Mouse (Mus musculus): ENCODE measurements around the gene Surf4.

The Surf4 gene

DNA sequence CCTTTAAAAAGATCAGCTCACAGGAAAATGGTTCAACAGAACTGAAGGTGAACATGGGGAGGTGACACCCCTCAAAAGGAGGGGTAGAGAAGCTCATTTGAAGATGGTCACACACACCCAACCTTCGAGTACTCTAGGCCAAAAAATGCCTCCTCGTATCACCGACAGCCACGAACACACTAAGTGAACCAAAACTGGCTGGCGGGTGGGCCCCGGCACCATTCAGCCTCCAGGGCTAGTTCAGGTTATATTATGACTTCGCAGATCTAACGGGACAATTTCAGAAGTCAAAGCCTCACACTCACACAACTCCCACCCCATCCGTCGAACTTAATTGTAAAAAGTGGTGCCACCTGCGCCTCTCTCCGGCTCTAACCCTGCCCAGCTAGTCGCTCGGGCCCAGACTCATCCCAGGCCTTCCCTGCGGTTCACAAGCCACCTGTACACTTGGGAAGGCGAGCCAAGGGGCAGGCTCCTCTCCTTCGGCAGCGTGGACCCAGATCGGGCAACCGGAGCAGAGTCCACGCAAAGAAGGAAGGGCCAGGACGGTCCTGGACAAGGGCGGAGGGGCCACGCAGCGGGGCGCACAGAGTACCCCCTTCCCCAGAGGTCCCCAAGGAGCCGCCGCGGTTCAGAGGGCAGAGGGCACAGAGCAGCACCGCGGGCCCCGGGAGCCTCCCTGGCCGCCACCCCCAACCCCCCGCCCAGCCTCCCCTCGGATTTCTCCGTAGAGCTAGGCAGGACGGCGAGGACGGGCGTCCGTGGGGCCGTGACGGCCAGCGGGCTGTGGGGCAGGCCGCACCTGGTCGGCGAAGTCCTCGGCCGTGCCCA lies 1.0 kb downstream of the Surf4 start:
- in situ Hi-C loops (cut with MboI; ENCODE audit: low sequenced_read_pairs) = no loop called here

- in situ Hi-C loops (cut with MboI; ENCODE audit: low sequenced_read_pairs) = no loop called here
Observed at GRCm38 (mm10) chr2:26930390-26930789, 3.3 kb downstream of the Surf4 start.

GRCm38 (mm10) chr2:26927745-26928476 lies 5.8 kb downstream of the Surf4 start:
- in situ Hi-C loops (cut with MboI; ENCODE audit: low sequenced_read_pairs) = no loop called here

DNA sequence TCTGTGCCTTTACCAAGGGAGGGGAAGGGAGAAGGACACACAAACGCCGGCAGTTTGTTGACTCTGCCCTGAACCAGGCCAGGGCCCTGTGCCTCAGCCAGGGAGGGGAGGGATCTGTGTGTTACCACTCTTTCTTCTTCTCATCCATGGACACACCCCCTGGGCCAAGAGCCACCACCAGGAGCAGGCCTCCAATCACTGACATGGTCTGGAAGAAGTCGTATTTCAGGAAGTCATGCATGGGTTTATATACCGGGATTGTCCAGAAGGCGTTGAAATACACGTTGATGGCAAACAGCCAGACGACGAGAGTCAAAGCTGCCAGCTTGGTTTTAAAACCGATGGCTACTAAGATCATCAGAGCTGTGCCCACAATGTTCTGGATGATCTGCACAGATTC lies 11.9 kb downstream of the Surf4 start:
- in situ Hi-C loops (cut with MboI; ENCODE audit: low sequenced_read_pairs) = no loop called here

GRCm38 (mm10) chr2:26920190-26920855 lies 13.4 kb downstream of the Surf4 start:
- in situ Hi-C loops (cut with MboI; ENCODE audit: low sequenced_read_pairs) = no loop called here

DNA sequence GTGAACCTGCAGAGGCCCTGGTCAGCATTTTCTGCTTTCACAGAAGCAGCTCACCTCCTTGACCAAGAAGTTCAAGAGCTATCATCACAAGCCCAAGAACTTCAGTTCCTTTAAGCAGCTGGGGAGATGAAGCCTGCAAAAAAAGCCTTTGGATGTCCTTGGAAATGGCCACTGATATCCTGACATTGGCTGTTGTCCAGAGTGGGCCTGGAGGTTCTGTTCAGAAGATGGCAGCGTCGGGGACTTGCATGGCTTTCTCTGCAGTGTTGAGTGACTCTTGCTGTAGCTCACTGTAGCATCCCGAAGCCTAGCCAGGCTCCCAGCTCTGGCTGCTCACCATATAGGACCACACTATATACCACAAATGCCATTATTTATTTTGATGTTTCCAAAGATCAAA lies 14.0 kb downstream of the Surf4 start:
- in situ Hi-C loops (cut with MboI; ENCODE audit: low sequenced_read_pairs) = no loop called here

- in situ Hi-C loops (cut with MboI; ENCODE audit: low sequenced_read_pairs) = no loop called here
Observed at GRCm38 (mm10) chr2:26916738-26917137, 17.0 kb downstream of the Surf4 start.

DNA sequence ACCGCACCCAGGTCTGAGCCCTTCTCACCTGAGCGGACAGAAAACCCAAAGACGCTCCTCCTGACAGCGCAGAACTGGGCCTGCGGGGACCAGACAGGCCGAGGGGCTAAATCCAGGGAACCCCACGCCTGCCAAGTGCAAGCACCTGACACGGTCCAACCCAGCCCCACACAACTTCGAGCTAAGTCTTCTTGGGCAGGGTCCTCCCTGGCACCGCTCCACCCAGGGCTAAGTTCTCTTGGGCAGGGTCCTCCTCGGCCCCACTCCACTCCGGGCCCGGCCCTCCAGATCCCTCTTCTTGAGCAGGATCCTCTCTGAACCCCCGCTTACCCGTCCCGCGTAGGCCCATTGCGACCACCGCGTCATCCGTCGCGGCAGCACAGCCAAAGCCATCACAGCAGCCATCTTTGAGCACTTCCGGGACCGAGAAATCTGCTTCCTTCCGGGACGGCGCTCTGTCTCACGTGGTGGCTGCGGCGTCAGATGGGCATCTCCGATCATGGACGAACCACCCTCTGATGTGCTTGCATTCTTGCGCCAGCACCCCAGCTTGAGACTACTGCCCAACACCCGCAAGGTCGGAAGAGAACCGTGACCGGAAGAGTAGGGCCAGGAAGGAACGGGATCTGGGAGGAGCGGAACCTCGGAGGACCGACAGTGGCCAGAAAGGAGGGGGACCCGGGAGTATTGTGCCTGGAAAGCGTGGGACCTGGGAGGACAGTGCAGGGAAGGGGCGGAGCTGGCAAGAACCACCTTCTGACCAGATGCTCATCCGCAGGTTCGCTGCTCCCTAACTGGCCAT lies 17.6 kb downstream of the Surf4 start, which contains the start of the genes Surf2 and Surf1:
Gene Surf2 (plus strand): TSS at position 441 of the 802 bp plus-strand sequence.
Gene Surf1 (minus strand): TSS at position 604 of the 802 bp plus-strand sequence.
- in situ Hi-C loops (cut with MboI; ENCODE audit: low sequenced_read_pairs) = no loop called here

DNA sequence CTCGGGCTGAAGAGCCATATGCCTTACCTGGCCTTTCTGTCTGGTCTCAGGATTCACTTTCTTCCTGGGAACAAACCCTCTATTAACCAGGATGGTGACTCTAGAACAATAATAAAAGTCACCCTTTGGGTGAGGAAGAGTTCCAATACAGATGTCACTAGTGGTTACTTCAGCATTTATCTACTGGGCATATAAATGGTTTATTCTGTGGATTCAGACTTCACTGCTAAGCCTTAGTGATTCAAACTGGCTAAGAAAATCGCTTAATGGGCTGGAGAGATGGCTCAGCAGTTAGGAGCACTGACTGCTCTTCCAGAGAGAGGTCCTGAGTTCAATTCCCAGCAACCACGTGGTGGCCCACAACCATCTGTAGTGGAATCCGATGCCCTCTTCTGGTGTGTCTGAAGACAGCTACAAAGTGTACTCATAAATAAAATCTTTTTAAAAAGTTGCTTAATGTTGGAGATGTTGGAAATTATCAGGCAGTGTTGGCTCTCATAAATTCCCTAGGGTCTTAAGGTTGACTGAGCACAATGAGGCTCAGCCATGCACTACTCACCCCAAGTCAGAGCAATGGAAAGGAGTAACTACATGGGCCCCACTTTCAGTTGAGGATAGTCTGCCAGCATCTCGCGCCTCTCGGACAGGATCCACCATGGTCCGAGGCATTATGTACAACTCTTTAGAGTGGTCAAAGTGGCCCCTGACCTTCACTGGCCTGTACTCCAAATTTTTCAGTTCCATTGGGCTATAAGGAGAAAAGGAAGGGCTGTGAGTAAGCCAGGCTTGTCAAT lies 19.4 kb downstream of the Surf4 start:
- in situ Hi-C loops (cut with MboI; ENCODE audit: low sequenced_read_pairs) = no loop called here

- in situ Hi-C loops (cut with MboI; ENCODE audit: low sequenced_read_pairs) = no loop called here
Observed at GRCm38 (mm10) chr2:26913416-26914147, 20.1 kb downstream of the Surf4 start.

DNA sequence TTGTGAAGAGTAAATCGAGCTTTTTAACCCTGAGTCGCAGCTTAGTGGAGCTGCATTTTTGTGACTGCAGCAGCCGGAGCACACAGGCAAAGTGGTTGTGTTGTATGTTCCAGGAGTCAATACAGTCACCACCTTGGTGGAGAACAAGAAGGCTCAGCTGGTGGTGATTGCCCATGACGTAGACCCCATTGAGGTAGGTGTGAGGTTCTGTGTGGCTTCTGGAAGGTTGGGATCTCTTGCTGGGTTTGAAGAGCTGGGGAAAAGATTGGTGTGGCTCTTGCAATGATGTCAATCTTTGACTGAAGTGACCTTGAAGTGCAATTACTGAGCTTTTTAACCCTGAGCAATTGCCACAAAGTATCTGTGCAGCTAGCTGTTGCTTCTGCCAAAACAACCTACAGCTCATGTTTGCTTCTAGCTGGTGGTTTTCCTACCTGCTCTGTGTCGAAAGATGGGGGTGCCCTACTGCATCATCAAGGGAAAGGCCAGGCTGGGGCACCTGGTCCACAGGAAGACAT lies 21.4 kb downstream of the Surf4 start:
- in situ Hi-C loops (cut with MboI; ENCODE audit: low sequenced_read_pairs) = no loop called here

DNA sequence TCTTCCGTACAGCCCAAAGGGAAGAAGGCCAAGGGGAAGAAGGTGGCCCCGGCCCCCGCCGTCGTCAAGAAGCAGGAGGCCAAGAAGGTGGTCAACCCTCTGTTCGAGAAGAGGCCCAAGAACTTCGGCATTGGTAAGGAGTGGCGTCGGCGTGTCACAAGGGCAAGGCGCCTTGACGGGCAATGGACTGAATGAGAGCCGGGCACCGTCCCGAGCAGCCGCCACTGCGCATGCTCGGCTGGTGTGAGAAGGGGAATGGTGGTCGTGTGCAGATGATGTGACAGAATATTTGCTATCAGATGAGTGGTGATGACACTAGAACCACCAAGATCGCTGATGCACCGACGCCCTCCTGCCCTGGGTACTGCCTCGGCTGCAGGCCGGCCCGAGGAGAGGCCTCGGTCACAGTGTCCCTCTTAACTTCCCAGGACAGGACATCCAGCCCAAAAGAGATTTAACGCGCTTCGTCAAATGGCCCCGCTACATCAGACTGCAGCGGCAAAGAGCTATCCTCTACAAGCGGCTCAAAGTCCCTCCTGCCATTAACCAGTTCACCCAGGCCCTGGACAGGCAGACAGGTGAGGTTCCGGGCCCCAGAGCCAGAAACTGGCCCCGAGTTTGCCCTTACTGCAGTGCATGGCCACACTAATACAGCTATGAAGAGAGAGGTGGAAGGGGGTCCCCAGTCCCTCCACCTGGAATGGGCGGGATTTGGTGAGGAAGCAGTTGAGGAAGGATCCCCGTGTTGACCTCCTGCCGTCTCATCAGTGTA lies 22.5 kb downstream of the Surf4 start:
- in situ Hi-C loops (cut with MboI; ENCODE audit: low sequenced_read_pairs) = no loop called here

DNA sequence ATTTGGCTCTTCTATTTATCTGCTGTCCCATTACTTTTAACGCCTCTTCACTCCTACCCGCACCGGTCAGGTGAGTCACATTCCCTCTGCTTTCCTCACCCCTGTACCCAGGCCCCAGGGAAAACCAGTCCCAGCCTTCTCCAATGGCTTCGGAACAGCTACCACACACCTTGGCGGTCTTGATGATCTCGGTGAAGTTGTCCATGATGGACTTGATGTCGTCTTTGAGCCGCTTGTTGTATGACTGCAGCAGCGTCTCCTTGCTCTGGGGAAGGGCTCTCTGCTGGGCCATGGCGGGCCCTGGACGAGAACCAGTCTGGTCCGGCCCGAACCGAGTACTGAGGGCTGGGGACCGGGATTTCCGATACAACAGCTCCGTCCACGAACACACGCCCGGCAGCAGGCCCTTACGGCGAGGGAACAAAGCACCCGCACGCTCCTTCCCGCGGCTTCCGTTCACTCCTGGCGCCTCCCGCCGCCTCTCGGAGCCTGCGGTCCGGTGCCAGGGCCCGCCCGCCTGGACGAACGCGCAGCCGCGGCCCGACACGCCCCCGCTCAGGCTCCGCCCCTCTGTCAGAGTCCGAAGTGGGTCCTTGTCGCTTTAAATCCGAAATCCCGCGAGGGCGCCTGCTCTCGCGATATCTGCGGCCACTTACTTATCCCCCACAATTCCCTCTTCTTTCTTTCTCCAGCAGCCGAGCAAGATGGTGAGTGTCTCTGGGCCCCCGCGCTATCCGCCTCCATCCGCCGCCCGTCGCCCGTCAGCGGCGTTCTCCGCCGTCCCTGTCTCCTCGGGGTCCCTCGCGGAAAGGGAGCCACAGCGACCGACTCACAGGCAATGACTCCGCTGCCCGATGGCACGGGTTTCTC lies 23.4 kb downstream of the Surf4 start, which contains the start of the genes Med22 and Rpl7a:
Gene Med22 (minus strand): TSS at position 554 of the 870 bp plus-strand sequence.
Gene Rpl7a (plus strand): TSS at position 641 of the 870 bp plus-strand sequence.
- in situ Hi-C loops (cut with MboI; ENCODE audit: low sequenced_read_pairs) = no loop called here

DNA sequence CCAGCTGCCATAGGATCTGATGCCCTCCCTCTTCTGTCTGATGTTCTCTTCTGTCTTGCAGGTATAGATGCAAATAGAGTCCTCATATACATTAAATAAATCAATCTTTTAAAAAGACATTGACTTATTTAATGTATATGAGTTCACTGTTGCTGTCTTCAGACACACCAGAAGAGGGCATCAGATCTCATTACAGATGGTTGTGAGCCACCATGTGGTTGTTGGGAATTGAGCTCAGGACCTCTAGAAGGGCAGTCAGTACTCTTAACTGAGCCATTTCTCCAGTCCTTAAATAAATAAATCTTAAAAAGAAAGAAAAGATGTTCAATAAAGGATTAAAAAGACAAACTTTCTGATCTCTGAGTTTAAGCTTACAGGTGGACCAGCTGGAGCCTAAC lies 24.3 kb downstream of the Surf4 start:
- in situ Hi-C loops (cut with MboI; ENCODE audit: low sequenced_read_pairs) = no loop called here

DNA sequence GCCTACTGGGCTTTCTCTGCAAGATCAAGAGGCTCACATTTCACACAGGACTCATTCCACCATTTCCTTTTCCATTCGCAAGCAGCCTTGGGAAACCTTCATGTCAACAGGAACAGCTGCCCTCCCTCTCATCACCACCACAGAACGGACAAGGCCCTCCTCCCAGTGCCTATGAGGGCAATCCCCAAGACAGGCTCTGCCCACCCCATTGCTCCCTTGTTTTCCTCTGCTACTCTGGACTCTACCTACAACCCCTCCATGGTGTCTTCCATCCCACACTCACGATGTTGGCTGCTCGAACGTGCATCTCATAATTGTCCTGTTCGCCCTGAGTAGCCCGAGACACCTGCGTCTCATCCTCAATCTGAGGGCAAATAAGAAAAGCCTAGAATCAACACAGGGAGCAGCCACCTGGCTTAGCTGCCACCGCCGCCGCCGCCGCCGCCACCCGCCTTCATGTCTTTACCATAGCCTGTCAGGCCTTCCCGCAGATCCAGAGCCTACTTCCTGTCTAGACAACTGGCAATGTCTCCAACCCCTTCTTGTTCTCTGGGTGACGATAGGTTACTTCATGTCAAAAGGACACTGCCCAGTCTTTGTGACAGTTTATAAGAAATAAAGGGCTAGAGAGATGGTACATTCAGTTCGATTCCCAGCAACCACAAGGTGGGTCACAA lies 24.9 kb downstream of the Surf4 start:
- in situ Hi-C loops (cut with MboI; ENCODE audit: low sequenced_read_pairs) = no loop called here

DNA sequence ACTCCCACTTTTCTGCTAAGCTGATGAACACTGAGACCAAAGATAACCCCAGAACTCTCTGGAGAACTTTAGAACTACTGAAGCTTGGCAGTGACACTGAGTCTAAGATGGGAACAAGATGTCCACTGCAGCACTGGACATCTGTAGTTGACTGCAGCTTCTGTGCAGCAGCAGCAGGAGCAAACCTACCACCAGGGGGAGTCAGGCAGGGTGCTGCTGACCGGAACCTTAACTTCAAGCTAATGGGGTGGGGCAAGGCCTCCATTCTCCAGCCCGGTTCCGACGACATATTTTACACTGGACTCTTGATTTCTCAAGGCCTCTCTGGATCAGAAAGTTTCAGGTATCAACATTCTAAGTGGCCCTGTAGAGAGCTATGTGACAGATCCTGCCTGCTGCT lies 26.6 kb downstream of the Surf4 start:
- in situ Hi-C loops (cut with MboI; ENCODE audit: low sequenced_read_pairs) = no loop called here

DNA sequence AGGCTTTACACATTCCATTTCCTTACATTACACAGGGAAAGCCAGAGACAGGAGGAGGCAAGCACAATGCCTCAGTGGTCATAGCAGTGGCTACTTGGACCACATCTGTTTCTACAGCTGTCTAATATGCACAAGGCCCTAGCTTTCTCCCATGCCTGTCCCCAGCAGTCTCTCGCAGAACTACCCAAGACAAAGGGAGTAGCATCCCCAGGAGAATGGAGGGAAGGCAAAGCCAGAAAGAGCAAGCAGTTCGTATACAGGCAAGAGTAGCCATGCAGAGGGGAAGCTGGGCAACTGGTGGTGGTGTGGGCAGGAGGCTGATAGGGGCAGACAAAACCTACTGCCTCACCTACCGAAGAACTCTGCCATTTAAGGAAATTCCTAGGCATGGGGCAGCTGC lies 27.3 kb downstream of the Surf4 start:
- in situ Hi-C loops (cut with MboI; ENCODE audit: low sequenced_read_pairs) = no loop called here

All from CH12F3 (cell line).